Mouse (Mus musculus) olfactory bulb, adult 2 months (tissue): Measurements from ENCODE around the gene Spata3.

Experiments used
- CTCF ChIP-seq: fragments of 200-500 bp; IDR thresholded peaks from 2 replicates; pipeline ENCODE4 v1.5.1; 2012; ENCODE audit warnings: low read depth, mild to moderate bottlenecking, low read length, moderate library complexity; ENCODE audit not compliant: insufficient read depth
- POLR2A ChIP-seq: fragments of 200-500 bp; IDR thresholded peaks from 2 replicates; pipeline ENCODE4 v1.6.1; 2012; ENCODE audit warnings: mild to moderate bottlenecking, low read depth, low read length, moderate library complexity; ENCODE audit not compliant: insufficient read depth

GRCm38 (mm10) chr1:86062523-86062922, 45.9 kb downstream of the Spata3 start:
- no peak for TF ChIP-seq CTCF
- TF ChIP-seq POLR2A: no peak
